Mouse (Mus musculus): ENCODE measurements around the gene Gcnt3. TPM values are rescaled to one million over a fixed set of nuclear protein-coding genes. Genes with fewer than 3 reads are reported as not detected.

The Gcnt3 gene
- polyA plus RNA-seq, 1 experiment = 5.6 TPM

DNA sequence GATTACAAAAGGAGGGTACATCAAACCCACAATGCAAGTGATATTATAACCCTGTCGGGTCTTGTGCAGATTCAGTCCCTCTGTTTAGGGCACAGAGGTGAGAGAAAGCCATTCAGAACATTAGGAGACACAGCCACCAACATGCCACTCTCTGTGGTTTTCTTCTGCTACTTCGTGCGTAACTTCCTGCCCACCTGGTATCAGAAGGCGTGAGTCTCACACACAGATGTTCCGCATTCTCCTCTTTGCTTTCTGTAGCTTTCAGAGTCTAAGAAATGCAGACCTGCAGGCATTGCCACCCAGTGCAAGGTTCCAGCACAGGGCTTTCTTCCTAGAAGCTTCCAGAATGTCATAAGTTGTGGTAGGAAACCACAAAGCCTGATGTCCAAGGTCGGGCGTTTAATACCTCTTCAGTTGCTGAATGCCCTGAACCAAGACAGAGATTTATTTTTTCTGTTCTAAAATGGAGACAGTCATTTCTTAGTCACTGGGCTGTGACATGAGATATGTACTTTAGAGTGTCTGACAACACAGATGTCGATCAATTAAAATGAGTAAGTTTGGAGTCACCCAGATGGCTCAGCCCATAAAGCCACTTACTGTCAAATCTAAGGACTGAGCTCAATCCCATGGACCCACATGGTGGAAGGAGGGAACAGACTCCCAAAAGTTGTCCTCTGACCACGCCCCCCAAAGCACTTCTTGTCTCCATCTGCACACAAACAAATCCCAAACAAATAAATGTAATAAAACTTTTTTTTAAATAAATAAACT lies 42.3 kb upstream of the Gcnt3 start:
- no peaks in the 10 kb centered on the region for H3K4me1 ChIP-seq (ENCODE audit: control insufficient read depth, insufficient read depth, insufficient read length, low read length)
- no peak overlapping the region for H3K27ac ChIP-seq (ENCODE audit: insufficient read depth, low read depth, low read length)
- TF ChIP-seq POLR2A (IDR thresholded peaks at IDR 0.05; ENCODE audit: low read depth, low read length) (no peak), CTCF (IDR thresholded peaks at IDR 0.05; ENCODE audit: extremely low read depth, insufficient read length, insufficient replicate concordance, low read depth, low read length) (no peak)
- no peaks in the 10 kb centered on the region for H3K27me3 ChIP-seq (ENCODE audit: control insufficient read depth, insufficient read depth, low read length)
- WGBS = 80% methylated on average over 9 of the region's 9 CpGs
- no peaks in the 10 kb centered on the region for H3K36me3 ChIP-seq (ENCODE audit: control insufficient read depth, insufficient read depth, low read length)
- H3K4me3 ChIP-seq (ENCODE audit: low read depth, low read length) = no peak overlapping the region

DNA sequence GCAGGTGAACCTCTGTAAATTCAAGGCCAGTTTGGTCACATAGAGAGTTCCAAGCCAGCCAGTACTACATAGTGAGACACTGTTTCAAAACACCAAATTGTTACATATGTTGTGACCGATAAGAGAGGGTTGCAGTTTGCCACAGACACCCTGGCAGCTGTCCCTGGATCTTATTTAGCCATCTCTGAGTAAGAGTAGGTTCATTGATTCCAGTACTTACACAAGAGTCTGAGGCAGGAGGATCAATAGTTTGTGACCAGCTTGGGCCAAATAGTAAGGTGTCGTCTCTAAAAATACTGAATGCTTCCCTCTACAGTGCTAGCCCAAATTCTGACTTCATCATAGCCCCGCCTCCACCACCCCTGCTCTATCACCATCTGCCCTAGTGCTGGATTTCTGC lies 40.1 kb upstream of the Gcnt3 start:
- WGBS = 66% methylated on average over 3 of the region's 3 CpGs
- Histone ChIP-seq H3K4me1 (ENCODE audit: control insufficient read depth, insufficient read depth, insufficient read length, low read length) (peaks cover under 1% of the 10 kb centered on the region; the same call in 1 of the 2 replicates), H3K27ac (ENCODE audit: insufficient read depth, low read depth, low read length) (peak overlapping the region; percentile 12; the same call in 1 of the 2 replicates), H3K4me3 (ENCODE audit: low read depth, low read length) (no peak overlapping the region), H3K36me3 (ENCODE audit: control insufficient read depth, insufficient read depth, low read length) (no peaks in the 10 kb centered on the region), H3K27me3 (ENCODE audit: control insufficient read depth, insufficient read depth, low read length) (no peaks in the 10 kb centered on the region)
- TF ChIP-seq POLR2A (IDR thresholded peaks at IDR 0.05; ENCODE audit: low read depth, low read length) = no peak
- TF ChIP-seq CTCF (IDR thresholded peaks at IDR 0.05; ENCODE audit: extremely low read depth, insufficient read length, insufficient replicate concordance, low read depth, low read length) = no peak

- Histone ChIP-seq H3K27ac (ENCODE audit: insufficient read depth, low read depth, low read length) (no peak overlapping the region; the same call in 1 of the 2 replicates), H3K4me3 (ENCODE audit: low read depth, low read length) (no peak overlapping the region), H3K36me3 (ENCODE audit: control insufficient read depth, insufficient read depth, low read length) (no peaks in the 10 kb centered on the region), H3K4me1 (ENCODE audit: control insufficient read depth, insufficient read depth, insufficient read length, low read length) (peaks cover 8% of the 10 kb centered on the region; the same call in 1 of the 2 replicates), H3K27me3 (ENCODE audit: control insufficient read depth, insufficient read depth, low read length) (no peaks in the 10 kb centered on the region)
- TF ChIP-seq POLR2A (IDR thresholded peaks at IDR 0.05; ENCODE audit: low read depth, low read length) (no peak), CTCF (IDR thresholded peaks at IDR 0.05; ENCODE audit: extremely low read depth, insufficient read length, insufficient replicate concordance, low read depth, low read length) (no peak)
- WGBS = 53% methylated on average over 7 of the region's 7 CpGs
These were observed 39.3 kb upstream of the Gcnt3 start for GRCm38 (mm10) chr9:70077170-70077569.

DNA sequence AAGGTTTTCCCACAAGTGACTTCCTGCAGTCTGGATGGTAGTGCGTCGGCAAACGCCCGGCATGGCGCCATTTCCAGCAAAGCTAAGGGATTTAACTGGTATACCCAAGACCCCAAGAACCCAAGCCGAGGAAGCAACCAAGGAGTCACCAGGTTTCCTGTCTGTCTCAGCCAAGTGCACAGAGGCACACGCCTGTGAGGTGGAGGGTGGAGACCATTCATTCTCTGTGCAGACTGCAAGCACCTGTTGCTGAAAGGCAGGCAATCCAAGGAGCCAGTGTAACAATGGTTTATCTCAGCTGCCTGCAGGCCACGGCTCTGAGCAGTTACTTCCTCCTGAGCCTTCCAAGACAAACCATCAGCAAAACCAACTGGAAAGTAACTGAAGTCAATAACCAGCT lies 34.5 kb upstream of the Gcnt3 start:
- H3K27ac ChIP-seq (ENCODE audit: insufficient read depth, low read depth, low read length) = peak overlapping the region; percentile 80

DNA sequence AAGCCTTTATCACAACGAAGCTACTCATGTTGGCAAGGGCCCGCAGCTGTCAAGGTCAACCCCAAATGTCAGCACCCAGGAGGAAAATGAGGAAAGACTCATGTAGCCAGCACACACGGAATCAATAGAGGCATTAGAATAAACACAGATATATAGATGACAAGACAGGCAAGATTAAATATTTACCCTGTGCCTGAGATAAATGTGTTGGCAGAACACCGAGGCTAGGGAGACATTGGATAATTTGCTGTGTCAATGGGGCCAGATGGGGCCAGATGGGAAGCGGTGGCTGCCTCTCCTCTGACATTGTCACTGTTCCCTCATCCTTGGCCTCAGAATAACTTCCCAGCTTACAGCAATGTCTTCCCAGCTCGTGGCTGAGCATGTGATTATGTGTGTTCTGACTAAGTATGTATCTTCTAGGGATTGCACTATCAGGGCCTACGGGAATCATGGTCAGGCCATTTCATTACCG lies 32.1 kb upstream of the Gcnt3 start:
- TF ChIP-seq CTCF (IDR thresholded peaks at IDR 0.05; ENCODE audit: extremely low read depth, insufficient read length, insufficient replicate concordance, low read depth, low read length) (no peak), POLR2A (IDR thresholded peaks at IDR 0.05; ENCODE audit: low read depth, low read length) (no peak)
- Histone ChIP-seq H3K4me3 (ENCODE audit: low read depth, low read length) (no peak overlapping the region), H3K4me1 (ENCODE audit: control insufficient read depth, insufficient read depth, insufficient read length, low read length) (peaks cover 14% of the 10 kb centered on the region; the same call in 1 of the 2 replicates), H3K27ac (ENCODE audit: insufficient read depth, low read depth, low read length) (peak overlapping the region; percentile 92), H3K27me3 (ENCODE audit: control insufficient read depth, insufficient read depth, low read length) (no peaks in the 10 kb centered on the region), H3K36me3 (ENCODE audit: control insufficient read depth, insufficient read depth, low read length) (no peaks in the 10 kb centered on the region)
- WGBS = 13% methylated on average over 8 of the region's 8 CpGs

More for the DNA sequence above, 34.5 kb upstream of the Gcnt3 start:
- peaks cover 14% of the 10 kb centered on the region; the same call in 1 of the 2 replicates for H3K4me1 ChIP-seq (ENCODE audit: control insufficient read depth, insufficient read depth, insufficient read length, low read length)
- H3K4me3 ChIP-seq (ENCODE audit: low read depth, low read length) = peak overlapping the region; percentile 20
- no peaks in the 10 kb centered on the region for H3K36me3 ChIP-seq (ENCODE audit: control insufficient read depth, insufficient read depth, low read length)
- TF ChIP-seq CTCF (IDR thresholded peaks at IDR 0.05; ENCODE audit: extremely low read depth, insufficient read length, insufficient replicate concordance, low read depth, low read length) (no peak), POLR2A (IDR thresholded peaks at IDR 0.05; ENCODE audit: low read depth, low read length) (no peak)
- WGBS = 35% methylated on average over 8 of the region's 8 CpGs
- no peaks in the 10 kb centered on the region for H3K27me3 ChIP-seq (ENCODE audit: control insufficient read depth, insufficient read depth, low read length)

- no peak overlapping the region for H3K27ac ChIP-seq (ENCODE audit: insufficient read depth, low read depth, low read length)
- WGBS = 39% methylated on average over 3 of the region's 3 CpGs
- no peak for TF ChIP-seq POLR2A (IDR thresholded peaks at IDR 0.05; ENCODE audit: low read depth, low read length)
- TF ChIP-seq CTCF (IDR thresholded peaks at IDR 0.05; ENCODE audit: extremely low read depth, insufficient read length, insufficient replicate concordance, low read depth, low read length) = no peak
- no peak overlapping the region for H3K4me3 ChIP-seq (ENCODE audit: low read depth, low read length)
- no peaks in the 10 kb centered on the region for H3K36me3 ChIP-seq (ENCODE audit: control insufficient read depth, insufficient read depth, low read length)
- H3K4me1 ChIP-seq (ENCODE audit: control insufficient read depth, insufficient read depth, insufficient read length, low read length) = peaks cover 15% of the 10 kb centered on the region; the same call in 1 of the 2 replicates
- H3K27me3 ChIP-seq (ENCODE audit: control insufficient read depth, insufficient read depth, low read length) = no peaks in the 10 kb centered on the region
These were observed 29.6 kb upstream of the Gcnt3 start for GRCm38 (mm10) chr9:70067497-70067896.

DNA sequence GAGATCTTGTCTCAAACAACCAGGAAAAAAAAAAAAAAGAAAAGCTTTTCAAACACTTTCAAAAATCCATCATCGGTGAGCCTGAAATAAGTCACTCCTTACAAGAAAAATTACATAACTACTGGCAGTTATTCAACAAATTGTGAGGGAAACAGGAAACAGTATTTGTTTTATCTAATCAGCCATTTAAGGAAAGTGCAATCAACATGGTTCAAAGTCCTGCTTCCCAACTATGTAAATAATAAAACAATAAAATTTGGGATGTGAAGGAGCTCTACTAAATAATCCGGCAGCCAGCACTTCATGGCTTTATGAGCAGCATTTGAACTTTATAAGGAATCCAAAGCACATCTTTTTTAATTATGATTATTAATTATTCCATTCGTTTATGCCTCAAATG lies 24.1 kb upstream of the Gcnt3 start:
- TF ChIP-seq CTCF (IDR thresholded peaks at IDR 0.05; ENCODE audit: extremely low read depth, insufficient read length, insufficient replicate concordance, low read depth, low read length) = no peak
- no peak for TF ChIP-seq POLR2A (IDR thresholded peaks at IDR 0.05; ENCODE audit: low read depth, low read length)
- no peaks in the 10 kb centered on the region for H3K27me3 ChIP-seq (ENCODE audit: control insufficient read depth, insufficient read depth, low read length)
- H3K36me3 ChIP-seq (ENCODE audit: control insufficient read depth, insufficient read depth, low read length) = no peaks in the 10 kb centered on the region
- H3K27ac ChIP-seq (ENCODE audit: insufficient read depth, low read depth, low read length) = peak overlapping the region; percentile 50
- 16% methylated on average over 3 of the region's 3 CpGs for WGBS
- H3K4me1 ChIP-seq (ENCODE audit: control insufficient read depth, insufficient read depth, insufficient read length, low read length) = peaks cover 12% of the 10 kb centered on the region; the same call in 1 of the 2 replicates
- no peak overlapping the region for H3K4me3 ChIP-seq (ENCODE audit: low read depth, low read length)

All from small intestine, adult 2 months (tissue).